Mouse (Mus musculus) induced T-regulatory cell, adult 2 months (primary cell): ENCODE measurements around the gene Prame.
"Not testable (repeated sequence)": the region's sequence is repeated elsewhere in the genome, so short reads cannot be mapped to it uniquely, and the experiment has no call there.

Source experiments
- DNase-seq: peaks from one replicate; pipeline ENCODE4 v3.0.0-alpha.2; 2012; ENCODE audit warnings: low read depth

Gene Prame

DNA sequence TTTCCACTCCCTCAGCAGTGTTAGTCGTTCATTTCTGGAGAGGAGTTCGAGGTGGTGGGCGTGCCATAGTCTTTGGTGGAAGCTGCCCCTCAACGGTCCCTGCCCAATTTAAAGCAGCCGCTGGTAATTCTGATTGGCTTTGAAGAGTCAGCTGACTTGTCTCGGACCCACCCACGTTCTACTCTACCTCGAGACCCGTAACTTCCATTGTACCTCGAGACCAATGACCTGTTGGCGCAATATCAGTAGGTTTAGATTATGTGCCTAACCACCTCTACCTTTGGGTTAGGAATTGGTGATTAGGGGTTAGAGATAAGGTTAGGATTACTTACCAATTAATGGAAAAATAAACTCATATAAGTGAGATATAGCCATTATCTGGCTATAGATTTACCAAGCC, at the start of gene Prame:
TSS of gene Prame (minus strand) at position 101 of the 400 bp plus-strand sequence.
- DNase-seq: no peak

GRCm38 (mm10) chrX:135652173-135652772, 24.8 kb upstream of the Prame start:
- DNase-seq: peak; percentile 59

GRCm38 (mm10) chrX:135601298-135602029, 26.0 kb downstream of the Prame start:
- peak; percentile 68 for DNase-seq

- DNase-seq: no peak
Measured at GRCm38 (mm10) chrX:135598677-135599076, 28.8 kb downstream of the Prame start, which contains the start of gene Nxf7. TSS of gene Nxf7 (minus strand) at chrX:135598777.

DNA sequence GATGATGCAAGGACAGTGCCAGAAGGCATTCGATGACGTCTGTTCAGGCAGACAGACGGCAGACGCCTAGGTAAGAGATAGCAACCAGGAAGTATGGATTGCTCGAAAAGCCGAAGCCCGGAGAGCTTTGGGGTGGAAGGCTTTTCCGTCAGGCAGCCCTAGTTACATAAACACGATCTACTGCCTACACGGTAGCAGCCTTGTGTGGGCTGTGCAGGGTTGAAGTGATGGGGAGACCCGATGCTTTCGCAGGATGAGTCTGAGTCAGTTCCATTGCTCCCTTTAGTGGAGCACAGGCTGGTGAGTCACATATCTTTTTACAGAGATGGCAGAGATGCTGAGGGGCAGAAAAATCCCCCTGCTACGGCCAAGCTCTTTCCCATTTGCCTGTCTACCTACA, 29.4 kb downstream of the Prame start:
- no peak for DNase-seq

DNA sequence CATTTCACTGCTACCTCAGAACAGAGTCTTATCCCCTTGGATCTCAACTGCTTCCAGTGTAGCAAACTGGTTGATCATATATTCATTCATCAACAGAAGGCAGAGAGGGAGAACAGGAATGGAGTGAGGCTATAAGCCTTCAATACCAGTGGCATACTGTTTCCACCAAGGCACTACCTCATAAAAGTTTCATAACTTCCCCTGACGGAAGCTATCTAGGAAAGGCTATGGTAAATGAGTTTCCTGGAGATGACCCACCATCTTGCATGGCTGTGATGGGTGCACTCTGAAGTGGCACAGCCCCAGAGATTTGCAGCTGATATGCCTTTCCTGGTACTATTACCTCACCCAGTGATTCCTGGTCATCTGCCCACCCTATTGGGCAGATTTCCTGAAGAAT, 51.1 kb downstream of the Prame start:
- no peak for DNase-seq

- not testable (repeated sequence) for DNase-seq
Measured at GRCm38 (mm10) chrX:135574958-135575628, 52.4 kb downstream of the Prame start.

- DNase-seq: not testable (repeated sequence)
Measured at GRCm38 (mm10) chrX:135574261-135574957, 53.1 kb downstream of the Prame start.

DNA sequence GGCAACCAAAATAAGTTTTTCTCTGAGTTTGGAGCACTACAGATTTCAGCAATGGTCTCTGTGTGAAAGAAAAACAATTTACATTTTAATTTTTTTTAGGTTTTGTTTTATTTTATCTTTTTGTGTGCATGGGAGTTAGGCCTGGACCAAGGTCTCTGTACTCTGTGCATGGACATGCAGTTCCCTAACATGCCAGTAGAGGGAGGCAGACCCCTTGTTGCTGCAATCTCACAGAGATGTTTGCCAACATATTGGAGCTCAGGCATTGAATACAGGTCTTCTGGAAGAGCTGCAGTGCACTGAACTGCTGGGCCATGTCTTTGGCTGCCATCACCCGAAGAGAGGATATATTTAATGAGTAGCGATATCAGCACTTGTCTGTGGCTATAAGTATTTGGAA, 58.0 kb downstream of the Prame start:
- peak; percentile 64 for DNase-seq

- DNase-seq: peak; percentile 50
Measured at GRCm38 (mm10) chrX:135564934-135565333, 62.6 kb downstream of the Prame start.
